Mouse (Mus musculus) kidney, adult 8-10 months (tissue): Measurements from ENCODE around the gene Man1b1.

Experiments
- DNase-seq, 2 experiments: peaks; one replicate each; pipeline ENCODE4 v3.0.0; 2022

Gene Man1b1

DNA sequence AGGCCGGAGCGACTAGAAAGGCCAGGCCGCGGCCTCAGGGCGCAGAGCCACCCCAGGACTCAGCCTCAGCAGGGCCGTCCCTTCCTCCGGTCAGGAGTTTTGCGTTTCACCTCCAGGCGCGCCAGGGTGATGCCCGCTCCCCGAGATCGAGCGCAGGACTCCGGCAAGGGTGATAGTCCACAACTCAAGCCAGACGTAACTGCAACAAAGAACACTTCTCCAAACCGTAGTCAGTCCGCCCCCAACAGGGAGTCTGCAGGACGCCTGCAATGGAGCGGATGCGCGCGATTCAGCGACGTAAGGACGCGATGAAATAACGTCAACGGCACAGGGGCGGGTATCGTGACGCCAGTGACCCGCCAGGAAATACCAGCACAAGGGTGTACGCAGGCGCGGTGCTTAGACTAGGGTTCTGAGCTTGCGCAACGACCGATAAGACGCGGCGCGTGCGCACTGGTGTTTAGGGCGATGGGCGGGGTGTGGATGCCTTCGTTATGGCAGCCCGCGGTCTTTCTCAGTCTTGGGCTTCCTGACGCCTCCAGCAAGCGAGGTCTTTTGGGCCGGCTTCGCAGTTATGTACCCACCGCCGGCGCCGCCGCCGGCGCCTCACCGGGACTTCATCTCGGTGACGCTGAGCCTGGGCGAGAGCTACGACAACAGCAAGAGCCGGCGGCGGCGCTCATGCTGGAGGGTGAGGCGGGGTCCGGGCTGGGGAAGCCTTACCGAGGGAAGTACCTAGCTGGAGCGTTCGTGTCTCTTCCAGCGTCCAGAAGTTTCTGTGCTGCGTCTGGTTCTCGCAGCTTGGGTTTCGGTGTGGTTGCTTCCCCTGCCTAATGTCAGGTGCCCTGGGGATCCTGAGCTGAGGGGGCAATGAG lies at the start of gene Man1b1:
TSS of gene Man1b1 (plus strand) at position 53 of the 875 bp plus-strand sequence.
- peak; percentile 99 for DNase-seq

DNA sequence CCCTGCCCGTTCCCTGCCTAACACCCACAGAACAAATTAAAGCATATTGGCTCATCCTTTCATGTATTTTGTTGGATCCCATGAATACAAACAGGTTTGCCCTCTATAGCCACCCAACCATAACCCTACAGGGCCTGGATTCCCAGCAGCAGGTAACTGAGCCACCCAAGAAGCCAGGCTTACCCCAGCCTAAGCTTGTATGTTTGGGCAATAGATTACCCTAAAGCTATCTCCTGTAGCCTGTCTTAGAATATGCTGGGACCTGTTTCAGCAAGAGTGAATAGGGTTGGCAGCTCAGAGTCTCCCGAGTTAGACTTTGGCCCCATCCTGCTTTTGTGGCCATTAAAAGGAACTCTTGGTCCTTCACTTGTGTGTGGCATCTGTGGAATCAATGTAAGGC lies 46.6 kb upstream of the Man1b1 start:
- no peak for DNase-seq

DNA sequence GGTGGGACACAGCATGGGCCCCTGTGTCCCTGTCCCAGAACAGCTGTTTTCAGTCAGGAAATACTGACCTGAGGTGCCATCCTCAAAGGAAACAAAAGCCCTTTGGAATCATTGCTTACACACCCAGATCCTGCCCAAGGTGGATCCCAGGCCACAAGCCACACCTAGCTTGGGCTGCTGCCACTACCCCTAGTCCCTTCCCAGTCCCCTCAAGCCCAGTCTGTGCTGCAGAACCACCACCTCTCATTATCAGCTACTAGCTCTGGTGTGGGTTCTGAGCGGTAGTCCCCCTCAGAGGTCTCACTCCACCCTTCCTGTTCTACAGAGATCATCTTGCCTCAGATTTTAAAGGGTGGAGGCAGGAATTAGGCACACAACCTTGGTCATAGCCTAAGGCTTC lies 45.8 kb upstream of the Man1b1 start:
- DNase-seq = no peak

DNA sequence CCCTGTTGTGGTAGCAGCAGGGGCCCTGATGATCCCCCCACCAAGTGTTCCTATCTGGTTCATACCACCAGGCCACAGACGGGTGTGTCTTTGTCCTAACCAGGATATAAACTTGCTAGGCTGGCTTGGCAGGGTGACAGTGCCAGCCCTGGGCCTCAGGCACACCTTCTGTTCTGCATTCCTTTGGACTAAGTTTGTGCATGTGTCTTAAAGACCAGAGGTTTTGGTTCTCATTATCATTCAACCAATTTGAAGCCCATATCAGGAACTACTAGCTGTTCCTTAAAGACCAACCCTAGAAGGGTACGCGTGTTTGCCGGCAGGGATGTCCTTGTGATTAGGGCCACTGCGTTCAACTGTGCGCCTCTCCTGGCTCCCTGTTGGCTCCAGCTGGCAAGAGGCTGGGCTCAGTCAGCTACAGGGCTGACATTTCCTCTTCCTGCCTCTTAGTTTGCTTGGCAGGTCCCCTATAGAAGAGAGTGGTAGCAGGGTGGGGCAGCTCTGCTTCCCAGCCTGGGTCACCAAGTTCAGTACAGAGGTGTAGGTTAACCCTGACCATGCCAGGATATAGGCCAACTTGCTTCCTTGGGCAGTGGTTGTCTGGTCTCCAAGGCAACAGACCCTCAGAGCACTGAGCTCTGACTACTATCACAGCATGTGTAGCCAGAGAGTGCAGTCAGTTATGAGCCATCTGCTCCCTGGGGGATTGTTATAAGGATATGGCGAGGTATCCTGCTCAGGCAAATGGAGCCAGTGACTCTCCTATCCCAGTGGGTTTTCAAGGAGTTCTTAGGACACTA lies 45.1 kb upstream of the Man1b1 start:
- DNase-seq = peak; percentile 44 to 55

DNA sequence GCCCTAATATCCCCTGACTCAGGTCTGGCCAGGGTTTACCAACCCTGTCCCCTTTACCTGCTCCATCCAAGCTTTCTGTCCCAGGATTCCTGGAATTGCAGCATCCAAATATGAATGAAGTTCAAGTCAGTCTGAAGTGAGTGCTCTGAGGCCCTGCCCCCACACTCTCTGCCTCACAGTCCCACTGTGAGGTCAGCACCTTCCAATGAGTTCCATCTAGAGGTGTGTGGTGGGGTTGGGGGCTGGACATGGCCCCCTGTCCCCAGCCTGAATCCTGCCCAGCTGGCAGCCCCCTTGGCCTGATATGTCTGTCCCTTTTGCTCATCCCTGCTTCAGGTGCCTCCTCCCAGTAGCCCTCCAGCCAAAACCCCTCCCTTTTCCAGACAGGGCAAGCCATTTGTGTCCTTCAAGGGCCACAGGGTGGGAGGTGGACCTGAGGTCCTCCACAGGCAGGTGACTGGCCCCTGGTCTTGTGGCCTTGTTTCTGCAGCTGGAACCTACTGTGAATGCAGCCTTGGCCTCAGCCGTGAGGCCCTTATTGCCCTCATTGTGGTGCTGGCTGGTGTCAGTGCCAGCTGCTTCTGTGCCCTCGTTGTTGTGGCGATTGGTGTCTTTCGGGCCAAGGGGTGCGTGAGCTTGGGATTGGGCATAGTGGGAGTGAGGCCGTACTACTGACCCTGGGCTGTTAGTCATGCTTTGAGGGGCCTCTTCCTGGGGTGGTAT lies 44.0 kb upstream of the Man1b1 start, which contains the start of gene Tmem210:
TSS of gene Tmem210 (plus strand) at position 219 of the 723 bp plus-strand sequence.
- no peak for DNase-seq

DNA sequence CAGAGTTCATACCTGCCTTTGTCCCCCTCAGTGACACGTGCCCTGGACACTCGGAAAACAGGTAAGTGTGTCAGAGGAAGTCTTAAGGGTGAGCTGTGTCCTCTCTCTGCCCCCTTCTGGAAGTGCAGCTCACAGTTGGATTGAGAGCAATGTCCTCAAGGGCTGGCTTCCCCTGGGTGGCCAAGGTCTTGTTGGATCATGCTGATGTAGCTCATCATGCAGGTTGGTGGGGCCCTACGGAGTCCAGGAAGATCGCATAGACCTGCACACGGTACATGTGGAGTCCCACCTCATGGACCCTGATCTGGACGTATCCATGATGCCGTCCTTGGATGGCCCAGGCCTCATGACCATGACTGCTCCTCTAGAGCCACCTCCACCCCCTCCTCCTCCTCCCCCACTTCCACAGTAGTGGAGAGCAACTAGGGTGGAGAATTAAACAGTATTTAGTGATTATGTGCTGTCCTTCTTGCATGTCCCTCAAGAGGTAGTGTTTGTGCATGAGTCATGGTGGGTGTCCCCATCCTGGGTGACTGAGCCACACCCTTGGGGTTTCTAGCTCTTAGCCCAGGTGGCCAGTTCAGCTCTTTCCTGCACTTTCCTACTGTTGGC lies 43.3 kb upstream of the Man1b1 start:
- DNase-seq = no peak

DNA sequence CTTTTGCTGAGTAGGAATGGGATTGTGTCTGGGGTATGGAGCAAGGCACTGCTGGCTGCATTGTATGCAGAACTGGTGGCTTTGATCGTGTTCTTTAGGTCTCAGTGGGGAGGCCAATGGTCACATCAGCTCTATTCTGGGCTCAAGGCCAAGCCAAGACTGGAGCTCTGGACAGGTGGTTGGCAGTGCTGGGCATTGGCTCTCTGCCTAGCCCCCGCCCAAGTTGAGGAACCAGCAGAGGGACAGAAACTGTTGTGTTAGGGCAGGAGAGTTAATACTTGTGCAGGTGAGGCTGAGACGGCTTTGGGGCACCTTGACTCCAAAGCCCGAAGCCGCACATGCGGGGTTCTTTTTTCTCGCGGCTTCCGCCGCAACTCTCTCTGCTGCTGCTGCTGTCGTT lies 42.5 kb upstream of the Man1b1 start, which contains the start of gene Lrrc26:
TSS of gene Lrrc26 (plus strand) at position 265 of the 400 bp plus-strand sequence.
- peak; percentile 69 to 73 for DNase-seq

DNA sequence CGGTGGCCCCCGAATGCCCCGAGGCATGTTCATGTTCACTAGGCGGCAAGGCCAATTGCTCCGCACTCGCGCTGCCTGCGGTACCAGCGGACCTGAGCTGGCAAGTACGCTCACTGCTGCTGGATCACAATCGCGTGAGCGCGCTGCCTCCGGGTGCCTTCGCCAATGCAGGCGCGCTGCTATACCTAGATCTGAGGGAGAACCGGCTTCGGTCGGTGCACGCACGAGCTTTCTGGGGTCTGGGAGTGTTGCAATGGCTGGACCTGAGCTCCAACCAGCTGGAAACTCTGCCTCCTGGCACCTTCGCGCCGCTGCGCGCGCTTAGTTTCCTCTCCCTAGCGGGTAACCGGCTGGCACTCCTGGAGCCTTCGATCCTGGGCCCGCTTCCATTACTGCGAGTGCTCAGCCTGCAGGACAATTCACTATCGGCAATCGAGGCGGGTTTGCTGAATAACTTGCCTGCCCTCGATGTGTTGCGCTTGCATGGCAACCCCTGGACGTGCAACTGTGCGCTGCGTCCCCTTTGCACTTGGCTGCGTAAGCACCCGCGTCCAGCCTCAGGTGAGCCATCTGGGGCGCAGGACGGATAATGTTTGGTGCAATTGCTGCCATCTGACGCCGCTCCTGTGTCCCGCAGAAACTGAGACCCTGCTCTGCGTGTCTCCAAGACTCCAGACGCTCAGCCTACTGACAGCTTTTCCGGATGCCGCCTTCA lies 41.9 kb upstream of the Man1b1 start:
- DNase-seq = no peak

DNA sequence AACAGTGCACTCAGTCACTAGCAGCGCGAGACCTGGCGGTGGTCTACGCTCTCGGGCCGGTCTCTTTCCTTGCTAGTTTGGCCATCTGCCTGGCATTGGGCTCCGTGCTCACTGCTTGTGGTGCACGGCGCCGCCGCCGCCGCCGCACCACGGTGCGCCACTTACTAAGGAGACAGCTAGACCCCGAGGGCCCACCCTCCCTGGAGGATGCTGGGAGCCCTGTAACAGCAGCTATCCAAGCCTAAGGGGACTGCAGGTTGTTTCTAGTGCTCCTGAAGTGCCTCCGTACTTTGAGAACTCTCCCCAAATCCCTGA lies 41.4 kb upstream of the Man1b1 start:
- no peak for DNase-seq

DNA sequence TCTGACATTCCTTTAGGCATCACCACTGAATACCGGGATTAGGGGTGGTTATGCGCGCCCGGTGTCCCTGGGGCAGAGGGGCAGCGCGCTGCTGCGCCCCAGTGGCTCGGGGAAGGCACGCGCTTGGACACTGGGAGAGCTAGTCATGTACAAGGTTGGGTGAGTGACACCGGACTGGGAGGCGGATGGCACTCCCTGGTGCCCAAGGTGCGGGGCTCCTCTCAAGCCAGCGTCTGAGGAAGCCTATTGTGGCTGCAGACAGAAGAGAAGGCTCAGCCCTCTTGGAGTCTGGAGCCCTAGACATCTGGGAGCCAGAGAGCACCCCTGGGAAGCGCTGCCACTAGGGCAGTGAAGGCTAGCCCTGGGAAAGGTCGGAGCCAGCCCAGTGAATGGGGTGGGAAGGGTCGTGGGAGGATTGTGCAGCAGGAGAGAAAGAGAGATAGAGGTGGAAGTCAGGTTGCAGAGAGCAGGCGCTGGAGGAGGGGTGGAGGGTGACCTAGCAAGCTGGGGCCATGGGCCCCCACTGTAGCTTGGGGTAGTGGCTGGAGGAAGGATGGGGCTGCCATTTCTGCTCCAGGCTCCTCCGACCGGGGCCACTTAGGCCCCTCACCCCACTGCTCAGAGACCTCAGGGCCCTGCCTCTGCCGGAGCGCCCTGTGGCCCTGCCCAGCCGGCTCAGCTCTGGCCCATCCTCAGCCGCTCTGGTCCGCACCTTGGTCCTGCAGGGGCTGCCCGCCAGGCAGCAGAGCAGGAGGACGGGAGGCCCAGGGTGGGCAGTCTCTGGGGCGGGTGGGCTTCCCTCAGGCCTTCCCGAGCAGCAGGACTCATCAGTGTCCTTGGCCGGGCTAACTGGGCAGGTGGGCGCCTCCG lies 40.7 kb upstream of the Man1b1 start:
- no peak for DNase-seq

DNA sequence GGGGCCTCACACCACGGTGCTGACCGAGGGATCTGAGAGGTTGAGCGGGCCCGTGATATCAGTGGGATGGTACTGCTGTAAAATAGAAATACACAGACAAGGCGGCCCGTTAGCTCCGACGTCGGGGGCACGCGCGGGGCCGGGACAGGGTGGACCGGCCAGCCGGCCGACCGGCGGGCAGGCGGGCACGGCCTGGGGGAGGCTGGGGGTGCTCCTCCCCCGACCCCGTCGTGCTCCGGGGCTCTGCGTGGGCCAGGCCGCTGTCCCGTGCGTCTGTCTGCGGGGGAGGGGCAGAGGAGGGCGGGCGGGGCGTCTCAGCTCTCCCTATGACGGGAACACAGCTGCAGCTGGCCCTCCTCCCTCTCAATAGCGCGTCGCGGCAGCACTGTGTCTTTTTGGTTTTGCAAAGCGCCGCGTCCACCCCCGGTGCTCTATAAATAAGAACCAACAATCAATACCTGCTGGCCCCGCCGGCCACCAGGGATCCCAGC lies 40.0 kb upstream of the Man1b1 start:
- DNase-seq = no peak

DNA sequence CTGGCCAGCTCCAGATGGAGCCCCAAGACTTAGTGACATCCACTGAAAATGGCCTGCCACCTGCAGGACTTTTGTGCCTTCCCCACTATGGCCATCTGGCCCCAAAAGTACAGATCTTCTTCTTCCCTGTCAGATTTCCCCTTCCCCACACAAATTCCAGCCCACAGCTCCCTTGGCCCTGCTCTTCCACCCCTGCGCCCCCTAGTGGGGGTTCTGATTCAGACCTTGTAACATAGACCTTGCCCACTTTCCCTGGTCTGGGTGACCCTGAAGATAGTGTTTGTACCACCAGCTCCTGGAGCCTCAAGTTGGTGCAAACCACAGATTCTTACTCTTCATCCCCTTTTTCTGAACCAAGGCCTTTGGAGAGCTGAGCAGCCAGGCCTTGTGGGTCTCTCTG lies 39.3 kb upstream of the Man1b1 start:
- peak in 1 of 2 experiments; percentile 68 for DNase-seq

DNA sequence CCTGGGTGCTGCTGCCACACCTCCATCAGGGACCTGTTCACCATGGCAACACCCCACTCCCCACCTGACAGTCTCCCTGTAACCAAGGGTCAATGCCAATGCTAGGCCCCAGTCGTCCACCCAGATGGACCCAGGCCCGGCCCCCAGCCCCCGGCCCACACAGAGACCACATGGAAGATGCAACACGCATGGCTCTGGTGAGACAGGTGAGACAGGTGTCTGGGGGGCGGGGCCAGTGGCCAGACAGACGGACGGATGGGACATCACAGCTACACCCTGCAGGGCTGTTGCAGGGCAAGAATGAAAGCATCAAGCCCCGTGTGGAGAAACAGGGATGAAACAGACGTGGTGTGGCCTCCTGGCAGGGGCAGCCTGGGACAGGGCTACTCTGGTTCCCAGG lies 38.4 kb upstream of the Man1b1 start:
- no peak for DNase-seq

DNA sequence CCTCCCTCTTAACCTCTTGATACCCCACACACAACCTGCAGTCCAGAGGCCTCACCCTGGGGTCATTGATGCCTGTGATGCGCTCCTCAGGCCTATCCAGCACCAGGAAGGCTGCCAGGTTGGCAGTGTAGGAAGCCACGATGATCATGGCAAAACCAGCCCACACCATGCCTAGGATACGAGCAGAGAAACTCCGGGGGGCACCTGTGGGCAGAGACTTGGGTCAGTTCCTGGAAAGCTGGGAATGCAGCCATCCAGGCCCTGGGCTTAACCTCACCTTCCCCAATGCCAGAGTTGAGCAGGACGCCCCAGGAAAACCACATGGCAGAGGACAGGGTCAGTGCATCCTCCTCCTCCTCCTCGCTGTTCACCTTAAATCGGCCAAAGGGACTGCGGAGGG lies 35.0 kb upstream of the Man1b1 start:
- DNase-seq = no peak

DNA sequence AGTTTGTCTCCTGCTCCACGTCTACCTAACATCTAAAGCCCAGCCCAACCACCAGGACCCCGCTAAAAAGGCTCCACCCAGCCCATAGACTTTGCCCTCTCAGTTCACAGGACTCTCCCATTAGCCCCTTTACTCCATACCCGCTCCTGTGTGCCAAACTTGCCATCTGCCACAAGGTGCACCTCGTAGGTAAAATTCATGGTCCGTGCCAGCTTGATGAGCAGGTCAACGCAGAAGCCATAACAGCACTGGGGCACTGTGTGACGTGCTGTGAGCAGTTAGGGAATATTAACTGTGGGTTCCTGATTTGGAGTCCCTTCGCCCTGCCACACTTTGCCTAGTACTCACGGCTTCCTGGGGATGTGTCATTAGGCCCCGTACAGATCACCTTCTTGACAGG lies 34.1 kb upstream of the Man1b1 start:
- no peak for DNase-seq

DNA sequence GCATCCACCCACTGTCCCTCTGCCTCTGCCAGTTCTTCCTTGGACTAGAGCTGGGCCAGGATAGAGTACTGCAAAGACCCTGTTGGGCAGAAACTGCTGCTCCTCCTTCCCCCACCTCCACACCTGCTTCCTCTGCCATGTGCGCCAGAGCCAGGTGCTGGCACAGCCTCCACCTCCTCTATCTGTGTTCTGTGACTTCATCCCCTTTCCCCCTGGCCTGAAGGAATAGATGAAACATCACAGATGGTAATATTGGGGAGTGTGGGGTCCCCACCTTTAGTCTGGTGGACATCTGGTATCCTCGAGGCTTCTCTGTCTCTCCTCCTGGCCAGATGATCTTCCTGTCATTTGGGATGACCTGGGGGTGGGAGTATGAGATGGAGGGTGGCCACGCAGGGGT lies 28.7 kb upstream of the Man1b1 start:
- DNase-seq = no peak

DNA sequence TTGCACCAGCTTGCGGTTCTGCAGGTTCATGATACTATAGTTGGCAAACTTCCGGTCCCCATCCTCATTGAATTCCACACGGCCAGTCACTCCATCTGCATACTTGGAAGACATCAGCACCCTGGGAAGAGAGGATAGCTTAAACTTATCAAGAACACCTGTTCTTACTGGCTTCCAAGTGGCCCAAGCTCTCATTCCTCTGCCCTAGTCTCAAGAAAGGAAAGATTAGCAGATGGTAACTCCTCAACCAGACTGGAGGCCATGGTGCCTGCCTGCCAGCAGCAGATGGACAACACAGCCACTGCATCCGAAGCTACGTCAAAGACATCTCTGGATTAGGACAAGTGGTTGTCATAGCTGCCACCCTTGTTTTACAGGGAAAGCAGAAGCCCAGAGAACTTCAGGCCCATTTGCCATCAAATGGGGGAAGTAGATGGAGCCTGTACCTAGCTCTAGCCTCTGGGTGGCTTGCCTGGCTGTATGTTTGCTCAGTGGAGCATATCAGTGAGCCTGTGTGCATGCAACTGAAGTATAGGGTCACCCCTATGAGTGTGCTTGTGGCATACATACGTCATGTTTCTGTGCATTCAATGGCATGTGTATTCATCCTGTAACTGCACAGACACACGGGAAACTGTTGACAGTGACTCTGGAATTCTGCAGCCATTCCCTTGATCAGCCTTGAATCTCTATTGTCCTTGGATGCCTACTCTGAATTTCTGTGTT lies 28.0 kb upstream of the Man1b1 start:
- no peak for DNase-seq

DNA sequence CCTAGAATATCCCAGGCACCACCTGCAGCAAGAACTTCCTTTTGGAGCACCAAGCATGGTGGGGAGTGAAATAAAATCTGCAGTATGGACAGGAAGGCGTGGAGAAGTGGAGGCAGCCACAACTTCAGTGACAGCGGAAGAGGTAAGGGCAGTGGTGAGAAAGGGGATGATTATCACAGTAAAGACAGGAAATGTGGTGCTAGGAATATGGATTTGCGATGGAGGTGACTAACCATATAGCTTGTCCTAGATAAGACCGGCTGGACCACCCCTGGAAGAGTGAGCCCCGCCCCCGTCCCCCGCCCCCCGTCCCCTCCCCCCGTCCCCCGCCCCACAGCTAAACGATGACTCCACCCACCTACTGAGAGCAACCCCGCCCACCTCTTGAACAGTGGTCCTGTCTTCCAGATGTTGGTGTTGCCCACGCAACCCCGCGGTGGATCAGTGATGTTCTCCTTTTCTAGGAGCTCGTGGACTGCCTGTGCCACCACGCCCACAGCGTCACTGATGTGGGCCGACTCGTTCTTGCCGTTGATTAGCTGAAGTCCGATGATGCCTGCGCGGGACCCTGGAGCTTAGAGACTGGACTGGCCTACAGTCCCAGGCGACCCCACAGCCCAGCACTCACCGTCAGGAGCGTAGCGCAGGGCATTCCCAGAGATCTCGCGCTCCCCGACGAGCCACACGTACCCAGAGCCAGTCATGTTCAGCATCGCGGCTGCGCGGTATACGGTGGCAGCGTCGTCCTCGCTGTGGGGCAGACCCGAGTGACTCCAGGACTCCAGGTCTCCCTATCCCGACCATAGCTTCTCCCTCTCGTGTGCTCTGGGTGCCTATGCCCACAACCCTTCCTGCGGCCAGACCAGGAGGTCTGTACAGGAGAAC lies 27.2 kb upstream of the Man1b1 start:
- no peak for DNase-seq
